Mouse (Mus musculus) midbrain, embryonic 14.5 days (tissue): ENCODE measurements around the gene Gata2. TPM values are rescaled to one million over a fixed set of nuclear protein-coding genes. Genes with fewer than 3 reads are reported as not detected.

Source experiments
- ATAC-seq: fragments of 200-750 bp; cut with Nextera tagmentation; 2 replicates; pipeline ENCODE4 v1.8.0; 2017; ENCODE audit warnings: moderate number of reproducible peaks, moderate library complexity; ENCODE audit not compliant: low FRiP score, low TSS enrichment
- DNase-seq: peaks from one replicate; pipeline ENCODE4 v3.0.0-alpha.2; 2015
- H3K27ac ChIP-seq: fragments of 300-500 bp; sonication (generic); replicated peaks from 2 replicates; pipeline ENCODE4 v1.5.1; 2014; ENCODE audit warnings: mild to moderate bottlenecking, low read depth, low read length, moderate library complexity
- H3K27me3 ChIP-seq: fragments of 300-500 bp; sonication (generic); 2 replicates; pipeline ENCODE4 v1.6.1; 2014; ENCODE audit warnings: low read length, control low read depth, mixed read lengths; ENCODE audit not compliant: control insufficient read depth, insufficient read depth
- H3K36me3 ChIP-seq: fragments of 300-500 bp; sonication (generic); 2 replicates; pipeline ENCODE4 v1.6.1; 2014; ENCODE audit warnings: low read length, control low read depth; ENCODE audit not compliant: control insufficient read depth, insufficient read depth
- H3K4me1 ChIP-seq: fragments of 300-500 bp; sonication (generic); 2 replicates; pipeline ENCODE4 v1.6.1; 2014; ENCODE audit warnings: mild to moderate bottlenecking, antibody characterized with exemption, low read length, control low read depth; ENCODE audit not compliant: control insufficient read depth, insufficient read depth
- H3K4me2 ChIP-seq: fragments of 300-500 bp; sonication (generic); 2 replicates; pipeline ENCODE4 v1.6.1; 2014; ENCODE audit warnings: mild to moderate bottlenecking, low read length, moderate library complexity
- H3K4me3 ChIP-seq: fragments of 300-500 bp; sonication (generic); replicated peaks from 2 replicates; pipeline ENCODE4 v1.5.1; 2014; ENCODE audit warnings: low read depth, low read length
- H3K9ac ChIP-seq: fragments of 300-500 bp; sonication (generic); replicated peaks from 2 replicates; pipeline ENCODE4 v1.6.1; 2014; ENCODE audit warnings: mild to moderate bottlenecking, low read length, moderate library complexity
- H3K9me3 ChIP-seq: fragments of 300-500 bp; sonication (generic); 2 replicates; pipeline ENCODE4 v1.6.1; 2016; ENCODE audit warnings: low read length, control low read depth, mixed read lengths; ENCODE audit not compliant: control insufficient read depth
- WGBS: fragments of 180-500 bp; shearing (Covaris S2); extraction: QIAGEN DNeasy Blood & Tissue Kit; methylation state at CpG from one replicate; pipeline ENCODE4 v1.1.7; 2014; 5-methylcytosine and 5-hydroxymethylcytosine counted together
- polyA plus RNA-seq: library from polyadenylated mRNA; unstranded; fragments of >200 nt; fragmentation: Nextera tagmentation; extraction: Ambion mirVana; gene quantifications from 2 replicates; pipeline ENCODE4 v1.2.1, GENCODE M21; 2014

Gene Gata2
- polyA plus RNA-seq, 1 experiment from 2014 or later, result 23.0 TPM

GRCm38 (mm10) chr6:88197313-88198069 lies 3.8 kb downstream of the Gata2 start:
- Histone ChIP-seq H3K4me3 (peak overlapping the region; percentile 42), H3K27me3 (peaks cover 94% of the 10 kb centered on the region), H3K27ac (peak overlapping the region; percentile 38; the same call in 1 of the 2 replicates), H3K36me3 (no peaks in the 10 kb centered on the region), H3K9ac (peak overlapping the region; percentile 40; the same call in 1 of the 2 replicates), H3K4me2 (peak overlapping the region; percentile 61), H3K9me3 (no peaks in the 10 kb centered on the region), H3K4me1 (peaks cover 47% of the 10 kb centered on the region)
- ATAC-seq (no peak), DNase-seq (peak; percentile 45)
- WGBS, result 1% methylated on average over 39 of the region's 39 CpGs

GRCm38 (mm10) chr6:88198070-88198940 lies 4.6 kb downstream of the Gata2 start:
- Histone ChIP-seq H3K27me3 (peaks cover 88% of the 10 kb centered on the region), H3K4me3 (peak overlapping the region; percentile 42), H3K4me1 (peaks cover 47% of the 10 kb centered on the region), H3K9me3 (no peaks in the 10 kb centered on the region), H3K36me3 (no peaks in the 10 kb centered on the region), H3K4me2 (peak overlapping the region; percentile 61), H3K9ac (peak overlapping the region; percentile 43; the same call in 1 of the 2 replicates), H3K27ac (no peak overlapping the region; the same call in 1 of the 2 replicates)
- ATAC-seq (peak; percentile 44; the same call in 1 of the 2 replicates), DNase-seq (peak; percentile 81)
- WGBS, result 1% methylated on average over 61 of the region's 62 CpGs

GRCm38 (mm10) chr6:88199001-88199717 lies 5.5 kb downstream of the Gata2 start:
- Histone ChIP-seq H3K4me2 (peak overlapping the region; percentile 61), H3K36me3 (no peaks in the 10 kb centered on the region), H3K27ac (no peak overlapping the region), H3K4me3 (peak overlapping the region; percentile 42), H3K4me1 (peaks cover 40% of the 10 kb centered on the region), H3K27me3 (peaks cover 90% of the 10 kb centered on the region), H3K9ac (peak overlapping the region; percentile 43; the same call in 1 of the 2 replicates), H3K9me3 (no peaks in the 10 kb centered on the region)
- no peak for ATAC-seq
- DNase-seq, result peak; percentile 49
- whole genome bisulfite sequencing, result 1% methylated on average over 39 of the region's 39 CpGs

GRCm38 (mm10) chr6:88199718-88200692 lies 6.3 kb downstream of the Gata2 start:
- no peak for DNase-seq
- peaks cover 92% of the 10 kb centered on the region for H3K27me3 ChIP-seq
- no peak for ATAC-seq
- 2% methylated on average over 50 of the region's 50 CpGs for WGBS
- peak overlapping the region; percentile 61 for H3K4me2 ChIP-seq
- H3K4me1 ChIP-seq, result peaks cover 44% of the 10 kb centered on the region
- H3K9ac ChIP-seq, result 0 out of 2 replicates have a peak overlapping the region, but pooled peaks have one; percentile 1
- H3K36me3 ChIP-seq, result no peaks in the 10 kb centered on the region
- H3K4me3 ChIP-seq, result peak overlapping the region; percentile 42
- H3K27ac ChIP-seq, result no peak overlapping the region
- no peaks in the 10 kb centered on the region for H3K9me3 ChIP-seq

- WGBS, result 4% methylated on average over 20 of the region's 20 CpGs
- H3K27me3 ChIP-seq, result peaks cover 91% of the 10 kb centered on the region
- no peaks in the 10 kb centered on the region for H3K9me3 ChIP-seq
- no peaks in the 10 kb centered on the region for H3K36me3 ChIP-seq
- ATAC-seq, result no peak
- no peak overlapping the region for H3K27ac ChIP-seq
- no peak overlapping the region for H3K9ac ChIP-seq
- peak overlapping the region; percentile 42; the same call in 1 of the 2 replicates for H3K4me3 ChIP-seq
- H3K4me1 ChIP-seq, result peaks cover 44% of the 10 kb centered on the region
- H3K4me2 ChIP-seq, result peak overlapping the region; percentile 61
- DNase-seq, result peak; percentile 12
Observed at GRCm38 (mm10) chr6:88200693-88201609, 7.3 kb downstream of the Gata2 start.

GRCm38 (mm10) chr6:88201926-88202700 lies 8.4 kb downstream of the Gata2 start:
- H3K27me3 ChIP-seq, result peaks cover 90% of the 10 kb centered on the region
- no peaks in the 10 kb centered on the region for H3K36me3 ChIP-seq
- H3K4me1 ChIP-seq, result peaks cover 34% of the 10 kb centered on the region
- H3K9me3 ChIP-seq, result no peaks in the 10 kb centered on the region
- H3K4me2 ChIP-seq, result peak overlapping the region; percentile 21
- no peak overlapping the region for H3K9ac ChIP-seq
- no peak overlapping the region for H3K27ac ChIP-seq
- 5% methylated on average over 15 of the region's 15 CpGs for WGBS
- peak; percentile 11 for DNase-seq
- no peak overlapping the region for H3K4me3 ChIP-seq
- no peak for ATAC-seq
